In genomic region chr4:106629374-106629773, GRCm38 (mm10) we compare ENCODE assay signal across 23 mouse cellular contexts. TPM values are rescaled to one million over a fixed set of nuclear protein-coding genes. Genes with fewer than 3 reads are reported as not detected.
DNase-seq lines count a peak whose midpoint lies in the region; ATAC-seq and TF ChIP-seq lines count a peak whose summit lies in the region.
"Had no signal": no experiment of that assay in that cellular context is flagged by ENCODE, and none has a peak within 500 bp of the region (broad histone marks: within the 10 kb centered on the region; RNA-seq: fewer than 3 reads in every experiment).

No protein-coding gene starts in this region.

- H3K9me3 ChIP-seq in stomach, embryonic 16.5 days (replicated peaks; ENCODE audit: control insufficient read depth, low read length), result no peaks in the 10 kb centered on the region
- H3K9me3 ChIP-seq: forebrain, embryonic 13.5 days; heart, embryonic 15.5 days; hindbrain, embryonic 15.5 days; limb, embryonic 12.5 days; liver, embryonic 13.5 days; neural tube, embryonic 12.5 days had no signal

- no peaks in the 10 kb centered on the region for H3K36me3 ChIP-seq in stomach, embryonic 16.5 days (ENCODE audit: control insufficient read depth, insufficient read depth, low read length)
- H3K36me3 ChIP-seq: heart, embryonic 15.5 days; hindbrain, embryonic 15.5 days; limb, embryonic 12.5 days; liver, embryonic 13.5 days; neural tube, embryonic 12.5 days had no signal

- no peaks in the 10 kb centered on the region for H3K27me3 ChIP-seq in stomach, embryonic 16.5 days (ENCODE audit: control insufficient read depth, insufficient read depth, low read length)
- H3K27me3 ChIP-seq: hindbrain, embryonic 15.5 days had no signal

- H3K4me1 ChIP-seq in stomach, embryonic 16.5 days (ENCODE audit: control insufficient read depth, insufficient read depth, low read length), result peaks cover 33% of the 10 kb centered on the region
- H3K4me1 ChIP-seq: liver, embryonic 13.5 days had no signal

- DNase-seq in layer of hippocampus, adult 2 months (ENCODE audit: low spot score in 2 of 2), result no peak
- DNase-seq in layer of hippocampus, adult 9-10 months (ENCODE audit: low spot score), result no peak
- DNase-seq in NIH3T3 (ENCODE audit: low read depth), result peak; percentile 51
- peak; percentile 25 for DNase-seq in fibroblast of lung, adult 2 months (ENCODE audit: low read depth)
- DNase-seq in right cerebral cortex, postnatal 4 days, result no peak
- no peak for DNase-seq in heart, adult 18-20 months
- DNase-seq: cerebellum, adult 8-10 months; gastrocnemius, postnatal 10 days; heart, adult 2 months; heart, postnatal 4 days; liver, embryonic 13.5 days; lung, postnatal 4 days; thymus, postnatal 4 days had no signal

- H3K4me3 ChIP-seq in layer of hippocampus, adult 2 months, result no peak overlapping the region
- H3K4me3 ChIP-seq in stomach, embryonic 16.5 days (replicated peaks; ENCODE audit: low read length), result no peak overlapping the region
- H3K4me3 ChIP-seq: forebrain, embryonic 13.5 days; heart, adult 2 months; heart, embryonic 15.5 days; hindbrain, embryonic 15.5 days; limb, embryonic 12.5 days; liver, embryonic 13.5 days; neural tube, embryonic 12.5 days had no signal

- no peak for TF ChIP-seq CTCF in layer of hippocampus, adult 2 months (conservative IDR thresholded peaks at IDR 0.05)

- H3K27ac ChIP-seq in layer of hippocampus, adult 2 months, result peak overlapping the region; percentile 95; the same call in 1 of the 2 replicates
- H3K27ac ChIP-seq in stomach, embryonic 16.5 days (ENCODE audit: low read length), result peak overlapping the region; percentile 78
- H3K27ac ChIP-seq: forebrain, embryonic 13.5 days; heart, adult 2 months; heart, embryonic 15.5 days; limb, embryonic 12.5 days; liver, embryonic 13.5 days; neural tube, embryonic 12.5 days had no signal

- peak overlapping the region; percentile 6; the same call in 1 of the 2 replicates for H3K4me2 ChIP-seq in stomach, embryonic 16.5 days (ENCODE audit: low read depth, low read length)
- H3K4me2 ChIP-seq: forebrain, embryonic 13.5 days; heart, embryonic 15.5 days; limb, embryonic 12.5 days; liver, embryonic 13.5 days; lung, embryonic 14.5 days; neural tube, embryonic 12.5 days had no signal

- no peak for ATAC-seq in stomach, embryonic 16.5 days (ENCODE audit: insufficient read depth, low FRiP score)
- ATAC-seq: CD4-positive, CD25-positive, alpha-beta regulatory T cell, adult 4 months; forebrain, embryonic 13.5 days had no signal

- 53% methylated on average over 5 of the region's 5 CpGs for WGBS in stomach, embryonic 16.5 days

- no peak overlapping the region for H3K9ac ChIP-seq in stomach, embryonic 16.5 days (ENCODE audit: low read length)
- H3K9ac ChIP-seq: forebrain, embryonic 13.5 days; heart, embryonic 15.5 days; limb, embryonic 12.5 days; liver, embryonic 13.5 days; lung, embryonic 14.5 days; neural tube, embryonic 12.5 days had no signal

RNA-seq across cellular contexts. Expression of gene Ttc22, which starts 7.1 kb away (rescaled TPM):
- total RNA-seq in layer of hippocampus, adult 2 months (2021), result under 1 TPM; 0.59 to 0.74 TPM
- 12.6 and 15.3 TPM in 2 replicates for polyA plus RNA-seq in stomach, embryonic 16.5 days (2015; fragmentation: Nextera tagmentation; extraction: Ambion mirVana)
- total RNA-seq in heart, adult 18-20 months (2021), result not detected
- total RNA-seq: common myeloid progenitor, adult 5-6 weeks; heart, adult 2 months had no signal
- polyA plus RNA-seq: CD4-positive, CD25-positive, alpha-beta regulatory T cell, adult 4 months had no signal

RNA-seq across cellular contexts. Expression of gene Lexm, which starts 12.3 kb away (rescaled TPM):
- total RNA-seq in layer of hippocampus, adult 2 months (2021), result under 1 TPM in 1 of 2 experiments, not detected in 1; 0.71 TPM
- not detected in 2 replicates for polyA plus RNA-seq in stomach, embryonic 16.5 days (2015; fragmentation: Nextera tagmentation; extraction: Ambion mirVana)
- not detected for total RNA-seq in heart, adult 18-20 months (2021)
- total RNA-seq: common myeloid progenitor, adult 5-6 weeks; gastrocnemius, postnatal 10 days; heart, adult 2 months; heart, postnatal 4 days; layer of hippocampus, postnatal 14 days had no signal
- polyA plus RNA-seq: forebrain, embryonic 13.5 days; heart, adult 2 months; heart, embryonic 15.5 days; hindbrain, embryonic 15.5 days; lung, embryonic 14.5 days had no signal

RNA-seq across cellular contexts. Expression of gene Pars2, which starts 21.5 kb away (rescaled TPM):
- total RNA-seq in layer of hippocampus, adult 2 months (2021), result 1 to 10 TPM; 6.1 to 8.5 TPM
- 12.8 and 13.8 TPM in 2 replicates for polyA plus RNA-seq in stomach, embryonic 16.5 days (2015; fragmentation: Nextera tagmentation; extraction: Ambion mirVana)
- total RNA-seq in heart, adult 18-20 months (2021), result 1 to 10 TPM; 4.8 to 4.9 TPM

RNA-seq across cellular contexts. Expression of gene Ttc4, which starts 49.4 kb away (rescaled TPM):
- 10 to 100 TPM; 50.4 to 52.7 TPM for total RNA-seq in layer of hippocampus, adult 2 months (2021)
- polyA plus RNA-seq in stomach, embryonic 16.5 days (2015; fragmentation: Nextera tagmentation; extraction: Ambion mirVana), result 82.7 and 83.3 TPM in 2 replicates
- 10 to 100 TPM; 18.9 to 20.2 TPM for total RNA-seq in heart, adult 18-20 months (2021)

Comparison
In these comparisons a context has a peak if more than half of its experiments do, and no peak if none do; other contexts are left out.
1. DNase-seq: peak in NIH3T3 (single experiment) and fibroblast of lung, adult 2 months (single experiment); none in layer of hippocampus, adult 2 months (0 of 2), layer of hippocampus, adult 9-10 months (single experiment), right cerebral cortex, postnatal 4 days (single experiment) and heart, adult 18-20 months (0 of 2).